Mouse (Mus musculus): ENCODE data around the gene Fcnb. TPM values are rescaled to one million over a fixed set of nuclear protein-coding genes. Genes with fewer than 3 reads are reported as not detected.
A peak's percentile ranks its signal among the peaks of the same experiment; 100 is the strongest.

The Fcnb gene
- polyA plus RNA-seq (2015; fragmentation: Nextera tagmentation; extraction: Ambion mirVana): not detected in 2 replicates

DNA sequence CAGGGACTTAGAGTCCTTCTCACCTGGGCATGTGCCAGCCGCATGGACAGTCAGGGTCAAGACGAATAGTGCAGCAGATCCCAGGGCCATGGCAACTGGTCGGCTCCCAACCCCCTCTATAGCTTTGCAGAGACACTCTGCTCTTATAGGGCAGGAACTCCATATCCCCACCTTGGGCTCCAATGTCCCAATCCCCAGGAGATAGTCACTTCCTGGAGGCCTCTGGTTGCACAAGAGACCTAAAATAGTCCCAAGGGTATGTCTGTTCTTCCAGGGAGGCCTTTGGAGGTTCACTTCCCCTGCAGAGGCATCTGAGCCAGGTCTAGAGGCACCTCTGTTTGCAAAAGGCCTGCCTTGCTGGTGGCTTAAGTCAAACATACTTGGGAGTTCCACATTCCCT lies at the start of gene Fcnb:
Gene Fcnb, minus strand, starts transcription at position 118 of the 400 bp plus-strand sequence.
- Histone ChIP-seq H3K27ac (ENCODE audit: low read length) (no peak within 1 kb of the TSS), H3K4me3 (ENCODE audit: low read depth, low read length) (no peak within 1 kb of the TSS), H3K4me1 (ENCODE audit: control insufficient read depth, insufficient read depth, low read length) (peaks cover 2% of the 10 kb centered on the region; the same call in 1 of the 2 replicates), H3K4me2 (ENCODE audit: low read length) (no peak within 1 kb of the TSS), H3K36me3 (ENCODE audit: control insufficient read depth, insufficient read depth, low read length) (no peaks in the 10 kb centered on the region), H3K9me3 (replicated peaks; ENCODE audit: control insufficient read depth, low read length, poor library complexity, severe bottlenecking) (no peaks in the 10 kb centered on the region), H3K27me3 (ENCODE audit: control insufficient read depth, insufficient read depth, low read depth, low read length) (no peaks in the 10 kb centered on the region), H3K9ac (ENCODE audit: low read depth, low read length) (no peak within 1 kb of the TSS)
- ATAC-seq: no peak
- 79% methylated on average over 3 of the region's 3 CpGs for WGBS

DNA sequence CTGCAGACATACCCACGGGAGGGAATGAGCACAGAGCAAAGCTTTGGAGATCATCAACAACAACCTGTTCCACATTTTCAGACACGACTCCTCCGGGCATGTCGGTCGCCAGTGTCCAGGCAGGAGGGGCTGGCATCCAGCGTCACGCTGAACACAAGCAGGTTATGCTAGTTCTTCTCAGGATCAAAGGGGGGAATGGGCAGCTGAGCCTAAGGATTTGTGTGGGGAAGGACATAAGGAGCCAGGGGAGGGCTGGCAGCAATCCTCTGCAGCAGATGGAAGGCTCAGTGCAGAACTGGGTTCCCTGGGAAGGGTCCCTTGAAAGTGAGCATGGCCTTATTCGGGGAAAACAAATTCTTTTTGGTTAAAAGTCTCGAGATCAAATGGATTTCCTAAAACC lies 49.1 kb upstream of the Fcnb start:
- Histone ChIP-seq H3K9me3 (replicated peaks; ENCODE audit: control insufficient read depth, low read length, poor library complexity, severe bottlenecking) (no peaks in the 10 kb centered on the region), H3K4me2 (ENCODE audit: low read length) (no peak overlapping the region), H3K4me1 (ENCODE audit: control insufficient read depth, insufficient read depth, low read length) (peaks cover 2% of the 10 kb centered on the region; the same call in 1 of the 2 replicates), H3K4me3 (ENCODE audit: low read depth, low read length) (no peak overlapping the region), H3K36me3 (ENCODE audit: control insufficient read depth, insufficient read depth, low read length) (no peaks in the 10 kb centered on the region), H3K27me3 (ENCODE audit: control insufficient read depth, insufficient read depth, low read depth, low read length) (no peaks in the 10 kb centered on the region), H3K9ac (ENCODE audit: low read depth, low read length) (no peak overlapping the region), H3K27ac (ENCODE audit: low read length) (no peak overlapping the region)
- 84% methylated on average over 9 of the region's 9 CpGs for WGBS
- no peak for ATAC-seq

DNA sequence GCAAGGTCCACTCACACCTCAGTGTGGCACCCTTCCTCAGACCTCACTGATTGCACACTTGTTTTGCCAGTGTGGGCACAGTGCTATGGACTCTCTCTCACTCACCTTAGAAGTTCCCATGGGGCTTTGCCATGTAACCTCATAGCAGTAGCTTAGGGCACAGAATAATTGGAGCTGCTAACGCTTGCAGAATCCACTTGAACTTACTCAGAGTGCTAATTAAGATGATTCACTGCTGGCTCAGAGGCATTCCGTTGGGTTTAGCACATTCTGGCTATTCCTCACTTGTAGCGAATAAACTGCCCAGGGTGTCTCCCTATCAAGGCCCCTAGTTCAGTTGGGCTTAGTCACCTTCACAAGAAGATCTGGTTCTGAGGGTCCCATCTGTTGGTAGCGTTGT lies 47.4 kb upstream of the Fcnb start:
- H3K9ac ChIP-seq (ENCODE audit: low read depth, low read length): no peak overlapping the region
- H3K4me2 ChIP-seq (ENCODE audit: low read length): no peak overlapping the region
- no peaks in the 10 kb centered on the region for H3K36me3 ChIP-seq (ENCODE audit: control insufficient read depth, insufficient read depth, low read length)
- H3K4me1 ChIP-seq (ENCODE audit: control insufficient read depth, insufficient read depth, low read length): no peaks in the 10 kb centered on the region
- H3K9me3 ChIP-seq (replicated peaks; ENCODE audit: control insufficient read depth, low read length, poor library complexity, severe bottlenecking): no peaks in the 10 kb centered on the region
- WGBS: 76% methylated on average over 4 of the region's 4 CpGs
- no peak for ATAC-seq
- no peaks in the 10 kb centered on the region for H3K27me3 ChIP-seq (ENCODE audit: control insufficient read depth, insufficient read depth, low read depth, low read length)
- no peak overlapping the region for H3K27ac ChIP-seq (ENCODE audit: low read length)
- no peak overlapping the region for H3K4me3 ChIP-seq (ENCODE audit: low read depth, low read length)

DNA sequence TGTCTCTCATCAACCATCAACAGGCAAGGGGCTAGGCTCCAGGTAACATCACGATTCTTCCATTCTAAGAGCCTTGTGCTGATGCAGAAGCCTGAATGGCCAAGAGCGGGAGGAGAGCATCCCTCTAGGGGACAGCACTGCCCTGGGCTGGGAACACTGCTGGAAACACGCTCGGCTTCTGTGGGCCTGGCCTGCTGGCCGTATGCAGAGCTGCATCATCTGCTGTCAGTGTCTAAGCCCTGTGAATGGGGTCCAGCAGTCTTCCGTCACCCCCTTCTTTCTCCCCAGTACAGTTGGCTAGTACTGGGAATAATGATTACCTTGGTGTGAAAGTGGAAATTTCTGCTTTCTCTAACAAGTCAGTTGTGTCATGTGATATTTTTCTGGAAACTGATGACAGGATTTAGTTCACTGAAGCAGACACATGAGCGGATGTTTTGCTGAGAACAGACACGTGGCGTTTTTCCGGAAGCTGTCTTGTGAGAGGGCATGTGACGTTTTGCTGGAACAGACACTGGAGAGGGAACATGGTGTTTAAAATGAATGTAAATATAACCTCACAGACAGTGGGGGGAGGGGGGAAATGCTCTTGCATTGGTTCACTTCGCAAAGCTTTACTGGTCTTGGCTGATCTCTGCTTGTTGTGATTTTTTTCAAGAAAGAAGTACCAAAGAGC lies 42.2 kb upstream of the Fcnb start:
- no peaks in the 10 kb centered on the region for H3K4me1 ChIP-seq (ENCODE audit: control insufficient read depth, insufficient read depth, low read length)
- 76% methylated on average over 12 of the region's 12 CpGs for WGBS

DNA sequence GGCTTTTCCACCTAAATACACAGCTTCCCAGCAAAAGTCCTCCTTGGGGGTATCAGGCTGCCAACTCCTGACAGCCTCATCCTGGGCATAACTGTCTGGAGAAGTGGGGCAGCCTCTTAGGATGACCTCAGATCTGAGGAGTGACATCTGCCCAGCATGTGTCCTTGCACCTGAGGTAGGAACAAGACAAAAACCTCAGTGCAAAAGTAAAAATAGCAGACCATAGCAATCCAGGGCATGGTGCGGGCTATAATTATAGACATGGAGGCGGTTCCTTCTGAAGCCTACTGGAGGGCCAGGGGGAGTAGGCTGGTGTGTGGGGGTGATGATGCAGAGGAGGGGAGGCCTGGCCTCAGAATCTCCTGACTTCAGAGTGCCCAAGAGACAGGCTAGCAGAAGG lies 39.2 kb upstream of the Fcnb start:
- ATAC-seq: no peak
- peaks cover 3% of the 10 kb centered on the region; the same call in 1 of the 2 replicates for H3K4me1 ChIP-seq (ENCODE audit: control insufficient read depth, insufficient read depth, low read length)
- no peak overlapping the region for H3K27ac ChIP-seq (ENCODE audit: low read length)
- H3K27me3 ChIP-seq (ENCODE audit: control insufficient read depth, insufficient read depth, low read depth, low read length): no peaks in the 10 kb centered on the region
- H3K4me2 ChIP-seq (ENCODE audit: low read length): no peak overlapping the region
- no peaks in the 10 kb centered on the region for H3K36me3 ChIP-seq (ENCODE audit: control insufficient read depth, insufficient read depth, low read length)
- H3K9ac ChIP-seq (ENCODE audit: low read depth, low read length): no peak overlapping the region
- WGBS: 87% methylated on average over 2 of the region's 2 CpGs
- H3K4me3 ChIP-seq (ENCODE audit: low read depth, low read length): no peak overlapping the region
- no peaks in the 10 kb centered on the region for H3K9me3 ChIP-seq (replicated peaks; ENCODE audit: control insufficient read depth, low read length, poor library complexity, severe bottlenecking)

More for the DNA sequence above, 42.2 kb upstream of the Fcnb start:
- H3K9ac ChIP-seq (ENCODE audit: low read depth, low read length): no peak overlapping the region
- no peak for ATAC-seq
- no peak overlapping the region for H3K4me2 ChIP-seq (ENCODE audit: low read length)
- no peaks in the 10 kb centered on the region for H3K36me3 ChIP-seq (ENCODE audit: control insufficient read depth, insufficient read depth, low read length)
- H3K4me3 ChIP-seq (ENCODE audit: low read depth, low read length): no peak overlapping the region
- H3K27ac ChIP-seq (ENCODE audit: low read length): no peak overlapping the region
- no peaks in the 10 kb centered on the region for H3K9me3 ChIP-seq (replicated peaks; ENCODE audit: control insufficient read depth, low read length, poor library complexity, severe bottlenecking)
- H3K27me3 ChIP-seq (ENCODE audit: control insufficient read depth, insufficient read depth, low read depth, low read length): no peaks in the 10 kb centered on the region

- Histone ChIP-seq H3K4me1 (ENCODE audit: control insufficient read depth, insufficient read depth, low read length) (peaks cover 22% of the 10 kb centered on the region), H3K27ac (ENCODE audit: low read length) (no peak overlapping the region), H3K9me3 (replicated peaks; ENCODE audit: control insufficient read depth, low read length, poor library complexity, severe bottlenecking) (no peaks in the 10 kb centered on the region), H3K9ac (ENCODE audit: low read depth, low read length) (no peak overlapping the region), H3K27me3 (ENCODE audit: control insufficient read depth, insufficient read depth, low read depth, low read length) (no peaks in the 10 kb centered on the region), H3K4me3 (ENCODE audit: low read depth, low read length) (no peak overlapping the region), H3K4me2 (ENCODE audit: low read length) (no peak overlapping the region), H3K36me3 (ENCODE audit: control insufficient read depth, insufficient read depth, low read length) (no peaks in the 10 kb centered on the region)
- WGBS: 83% methylated on average over 4 of the region's 4 CpGs
- ATAC-seq: no peak
These were observed 36.6 kb upstream of the Fcnb start for GRCm38 (mm10) chr2:28121309-28121708.

GRCm38 (mm10) chr2:28120342-28120741 lies 35.7 kb upstream of the Fcnb start:
- peaks cover 22% of the 10 kb centered on the region for H3K4me1 ChIP-seq (ENCODE audit: control insufficient read depth, insufficient read depth, low read length)
- no peaks in the 10 kb centered on the region for H3K36me3 ChIP-seq (ENCODE audit: control insufficient read depth, insufficient read depth, low read length)
- no peak overlapping the region for H3K27ac ChIP-seq (ENCODE audit: low read length)
- ATAC-seq: no peak
- no peak overlapping the region for H3K4me3 ChIP-seq (ENCODE audit: low read depth, low read length)
- H3K9ac ChIP-seq (ENCODE audit: low read depth, low read length): no peak overlapping the region
- no peak overlapping the region for H3K4me2 ChIP-seq (ENCODE audit: low read length)
- 90% methylated on average over 9 of the region's 9 CpGs for WGBS
- no peaks in the 10 kb centered on the region for H3K27me3 ChIP-seq (ENCODE audit: control insufficient read depth, insufficient read depth, low read depth, low read length)
- H3K9me3 ChIP-seq (replicated peaks; ENCODE audit: control insufficient read depth, low read length, poor library complexity, severe bottlenecking): no peaks in the 10 kb centered on the region

GRCm38 (mm10) chr2:28118518-28119116 lies 33.9 kb upstream of the Fcnb start:
- ATAC-seq: peak; percentile 44; the same call in 1 of the 2 replicates
- Histone ChIP-seq H3K27me3 (ENCODE audit: control insufficient read depth, insufficient read depth, low read depth, low read length) (no peaks in the 10 kb centered on the region), H3K4me2 (ENCODE audit: low read length) (peak overlapping the region; percentile 7), H3K9me3 (replicated peaks; ENCODE audit: control insufficient read depth, low read length, poor library complexity, severe bottlenecking) (no peaks in the 10 kb centered on the region), H3K36me3 (ENCODE audit: control insufficient read depth, insufficient read depth, low read length) (no peaks in the 10 kb centered on the region), H3K27ac (ENCODE audit: low read length) (peak overlapping the region; percentile 48), H3K4me1 (ENCODE audit: control insufficient read depth, insufficient read depth, low read length) (peaks cover 29% of the 10 kb centered on the region), H3K4me3 (ENCODE audit: low read depth, low read length) (no peak overlapping the region), H3K9ac (ENCODE audit: low read depth, low read length) (peak overlapping the region; percentile 26; the same call in 1 of the 2 replicates)
- WGBS: 28% methylated on average over 6 of the region's 6 CpGs

Data from midbrain, embryonic 16.5 days (tissue).